Mouse (Mus musculus) limb, embryonic 14.5 days (tissue): ENCODE results near the gene Zfp277. TPM values are rescaled to one million over a fixed set of nuclear protein-coding genes. Genes with fewer than 3 reads are reported as not detected.

ENCODE experiments used
- ATAC-seq: fragments of 200-750 bp; cut with Nextera tagmentation; 2 replicates; pipeline ENCODE4 v1.8.0; 2017; ENCODE audit warnings: low read depth, moderate number of reproducible peaks, moderate TSS enrichment; ENCODE audit not compliant: low FRiP score
- DNase-seq: peaks from one replicate; pipeline ENCODE4 v3.0.0-alpha.2; 2015; ENCODE audit warnings: low spot score
- H3K27ac ChIP-seq: fragments of 300-500 bp; sonication (generic); replicated peaks from 2 replicates; pipeline ENCODE4 v1.5.1; 2014; ENCODE audit warnings: low read depth, mild to moderate bottlenecking, low read length, moderate library complexity, mixed read lengths
- H3K27me3 ChIP-seq: fragments of 300-500 bp; sonication (generic); 2 replicates; pipeline ENCODE4 v1.6.1; 2014; ENCODE audit warnings: low read length, mixed read lengths; ENCODE audit not compliant: control insufficient read depth, insufficient read depth
- H3K36me3 ChIP-seq: fragments of 300-500 bp; sonication (generic); 2 replicates; pipeline ENCODE4 v1.6.1; 2014; ENCODE audit warnings: mild to moderate bottlenecking, low read length, moderate library complexity, mixed read lengths; ENCODE audit not compliant: control insufficient read depth, insufficient read depth
- H3K4me1 ChIP-seq: fragments of 300-500 bp; sonication (generic); 2 replicates; pipeline ENCODE4 v1.6.1; 2014; ENCODE audit warnings: antibody characterized with exemption, low read length, mixed read lengths; ENCODE audit not compliant: control insufficient read depth, insufficient read depth
- H3K4me2 ChIP-seq: fragments of 300-500 bp; sonication (generic); replicated peaks from 2 replicates; pipeline ENCODE4 v1.6.1; 2014; ENCODE audit warnings: low read depth, mild to moderate bottlenecking, low read length, moderate library complexity; ENCODE audit not compliant: severe bottlenecking
- H3K4me3 ChIP-seq: fragments of 300-500 bp; sonication (generic); replicated peaks from 2 replicates; pipeline ENCODE4 v1.5.1; 2014; ENCODE audit warnings: low read length
- H3K9ac ChIP-seq: fragments of 300-500 bp; sonication (generic); 2 replicates; pipeline ENCODE4 v1.6.1; 2014; ENCODE audit warnings: mild to moderate bottlenecking, low read depth, low read length, moderate library complexity; ENCODE audit not compliant: severe bottlenecking
- H3K9me3 ChIP-seq: fragments of 300-500 bp; sonication (generic); 2 replicates; pipeline ENCODE4 v1.6.1; 2016; ENCODE audit warnings: low read length; ENCODE audit not compliant: control insufficient read depth
- POLR2A ChIP-seq: fragments of 200-500 bp; IDR thresholded peaks from 2 replicates; pipeline ENCODE4 v1.8.0; 2012; ENCODE audit warnings: inconsistent platforms, mild to moderate bottlenecking, moderate library complexity, borderline replicate concordance; ENCODE audit not compliant: insufficient read depth, insufficient read length; ENCODE audit errors: extremely low read depth
- WGBS: fragments of 180-500 bp; shearing (Covaris S2); extraction: QIAGEN DNeasy Blood & Tissue Kit; methylation state at CpG from one replicate; pipeline ENCODE4 v1.1.7; 2014; 5-methylcytosine and 5-hydroxymethylcytosine counted together
- polyA plus RNA-seq, 2 experiments: library from polyadenylated mRNA; depleted of rRNA in 1 of 2; stranded (reverse) in 1 of 2; unstranded in 1 of 2; fragments of >200 nt; fragmentation: Nextera tagmentation in 1 of 2; extraction: Ambion mirVana in 1 of 2; gene quantifications; 2 replicates each; pipeline versions ENCODE4 v1.2.1 to v1.2.3; 2012 to 2014

Gene Zfp277
- polyA plus RNA-seq, 2 experiments, result 22.0 to 40.7 TPM

DNA sequence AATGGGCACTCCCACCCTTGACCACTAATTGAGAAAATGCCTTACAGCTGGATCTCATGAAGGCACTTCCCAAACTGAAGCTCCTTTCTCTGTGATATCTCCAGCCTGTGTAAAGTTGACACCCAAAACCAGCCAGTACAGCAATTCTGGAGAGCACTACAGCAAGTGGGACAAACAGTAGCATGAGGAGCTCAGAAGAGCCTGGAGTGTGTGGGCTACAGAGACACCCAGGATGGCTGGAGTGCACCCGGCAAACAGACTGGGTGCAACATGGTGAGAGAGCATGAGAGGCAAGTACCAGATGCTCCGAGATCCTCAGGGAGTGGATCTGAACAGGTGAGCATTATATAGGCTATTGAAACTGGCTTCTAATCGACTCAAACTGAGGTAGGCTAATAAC lies 93.8 kb downstream of the Zfp277 start:
- no peak overlapping the region for H3K27ac ChIP-seq
- H3K36me3 ChIP-seq, result no peaks in the 10 kb centered on the region
- H3K9me3 ChIP-seq, result no peaks in the 10 kb centered on the region
- H3K27me3 ChIP-seq, result no peaks in the 10 kb centered on the region
- H3K4me3 ChIP-seq, result no peak overlapping the region
- DNase-seq (no peak), ATAC-seq (no peak)
- H3K4me1 ChIP-seq, result no peaks in the 10 kb centered on the region
- no peak overlapping the region for H3K4me2 ChIP-seq
- WGBS, result 93% methylated on average over 3 of the region's 3 CpGs
- no peak for TF ChIP-seq POLR2A
- no peak overlapping the region for H3K9ac ChIP-seq

DNA sequence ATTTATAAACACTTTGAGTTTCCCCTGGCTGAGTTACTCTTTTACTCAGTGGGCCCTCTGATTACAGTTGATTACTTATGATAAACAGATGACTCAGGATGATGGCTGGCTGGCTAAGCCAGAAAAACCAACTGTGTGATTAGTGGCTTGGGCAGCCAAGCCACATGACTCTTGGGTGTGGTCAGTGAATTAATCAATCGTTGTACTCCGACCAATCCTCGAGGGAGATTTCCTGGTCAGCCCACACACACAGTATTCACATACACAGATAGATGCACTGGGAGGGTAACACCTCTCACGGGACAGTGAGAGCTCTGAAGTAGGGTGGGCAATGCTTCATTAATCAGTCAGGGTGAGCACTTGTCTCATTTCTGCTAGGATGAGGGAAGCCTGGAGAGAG lies 97.5 kb downstream of the Zfp277 start:
- Histone ChIP-seq H3K9ac (no peak overlapping the region), H3K4me2 (no peak overlapping the region), H3K27me3 (no peaks in the 10 kb centered on the region), H3K36me3 (no peaks in the 10 kb centered on the region), H3K4me1 (no peaks in the 10 kb centered on the region), H3K27ac (no peak overlapping the region), H3K9me3 (no peaks in the 10 kb centered on the region), H3K4me3 (no peak overlapping the region)
- DNase-seq (no peak), ATAC-seq (no peak)
- 74% methylated on average over 4 of the region's 4 CpGs for WGBS
- no peak for TF ChIP-seq POLR2A

DNA sequence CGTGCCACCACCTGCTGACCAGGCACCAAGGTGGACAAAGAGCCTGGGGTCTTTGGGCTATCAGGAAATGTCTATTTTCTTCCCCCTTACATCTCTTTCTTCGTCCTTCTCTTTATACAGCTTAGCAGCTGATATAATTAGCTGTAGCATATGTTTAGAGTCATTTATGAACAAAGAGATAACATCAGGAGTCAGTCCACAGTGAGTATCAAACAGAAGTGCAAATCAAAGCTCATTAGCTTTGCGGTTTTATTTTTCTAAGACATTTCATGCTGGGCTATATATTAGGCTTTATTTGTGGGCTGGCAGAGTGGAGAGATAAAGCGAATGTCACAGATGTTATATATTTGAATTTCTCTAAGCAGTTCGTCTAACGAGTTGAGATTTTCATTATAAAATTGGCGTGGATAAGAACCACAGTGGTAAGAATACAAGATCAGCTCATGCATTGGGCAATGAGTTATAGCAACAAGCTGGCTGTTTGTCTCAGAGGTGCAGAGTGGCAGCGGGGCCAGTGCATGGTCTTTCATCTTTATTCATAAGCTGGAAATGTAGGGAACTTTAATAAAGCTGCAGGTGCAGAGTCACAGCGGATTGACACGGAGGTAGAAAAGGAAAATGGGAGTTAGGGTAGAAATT lies 98.5 kb downstream of the Zfp277 start:
- TF ChIP-seq POLR2A, result no peak
- Histone ChIP-seq H3K9me3 (no peaks in the 10 kb centered on the region), H3K4me2 (no peak overlapping the region), H3K4me3 (no peak overlapping the region), H3K27ac (no peak overlapping the region), H3K36me3 (no peaks in the 10 kb centered on the region), H3K27me3 (no peaks in the 10 kb centered on the region), H3K4me1 (no peaks in the 10 kb centered on the region), H3K9ac (no peak overlapping the region)
- DNase-seq (no peak), ATAC-seq (no peak)
- WGBS, result 66% methylated on average over 10 of the region's 10 CpGs

DNA sequence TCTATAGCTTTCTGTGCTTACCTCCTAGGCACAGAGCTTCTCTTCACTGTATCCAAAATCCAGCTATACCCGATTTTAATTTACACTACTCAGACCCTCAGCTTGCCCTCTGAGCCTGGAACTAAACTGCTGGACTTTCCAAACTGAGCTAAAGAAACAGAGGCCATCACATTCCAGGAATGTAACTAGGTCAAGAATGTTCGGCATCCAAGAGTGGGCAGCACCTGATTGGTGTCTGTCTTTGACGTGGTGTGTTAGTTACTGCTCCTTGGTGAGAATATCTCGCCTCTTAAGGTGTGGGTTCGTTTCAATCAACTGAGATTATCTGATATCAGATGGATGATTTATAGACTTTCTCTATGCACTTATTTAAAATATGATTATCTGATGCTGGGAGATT lies 104.3 kb downstream of the Zfp277 start:
- no peak for TF ChIP-seq POLR2A
- no peaks in the 10 kb centered on the region for H3K36me3 ChIP-seq

DNA sequence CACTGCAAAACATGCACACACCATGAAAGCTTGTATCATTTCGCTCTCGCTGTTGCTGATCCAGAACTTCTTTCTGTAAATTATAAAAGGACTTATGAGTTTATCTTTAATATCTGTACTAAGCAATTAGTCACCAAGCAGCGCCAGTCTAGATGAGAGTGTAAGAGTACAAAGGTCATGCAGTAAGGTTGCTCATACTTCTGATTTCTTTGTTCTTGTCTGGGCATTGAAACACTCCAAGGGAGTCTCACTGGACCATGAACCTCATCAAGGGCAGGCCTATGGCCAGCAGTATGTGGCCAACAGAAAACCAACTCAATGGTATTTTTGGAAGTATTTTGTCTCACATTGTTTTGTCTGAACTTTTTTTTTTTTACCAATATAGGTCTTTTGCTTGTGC lies 110.4 kb downstream of the Zfp277 start:
- TF ChIP-seq POLR2A, result no peak
- DNase-seq (no peak), ATAC-seq (no peak)
- WGBS, result 97% methylated on average over 3 of the region's 3 CpGs
- Histone ChIP-seq H3K4me2 (no peak overlapping the region), H3K27me3 (no peaks in the 10 kb centered on the region), H3K9ac (no peak overlapping the region), H3K4me1 (no peaks in the 10 kb centered on the region), H3K27ac (no peak overlapping the region), H3K4me3 (no peak overlapping the region), H3K36me3 (no peaks in the 10 kb centered on the region), H3K9me3 (no peaks in the 10 kb centered on the region)

More for the DNA sequence above, 104.3 kb downstream of the Zfp277 start:
- DNase-seq, result no peak
- no peaks in the 10 kb centered on the region for H3K4me1 ChIP-seq
- H3K9me3 ChIP-seq, result no peaks in the 10 kb centered on the region
- no peak for ATAC-seq
- H3K4me3 ChIP-seq, result no peak overlapping the region
- no peak overlapping the region for H3K9ac ChIP-seq
- 56% methylated on average over 5 of the region's 5 CpGs for WGBS
- H3K27ac ChIP-seq, result no peak overlapping the region
- H3K27me3 ChIP-seq, result no peaks in the 10 kb centered on the region
- no peak overlapping the region for H3K4me2 ChIP-seq
